Mouse (Mus musculus): ENCODE measurements around the gene Snx29. TPM values are rescaled to one million over a fixed set of nuclear protein-coding genes. Genes with fewer than 3 reads are reported as not detected.

The Snx29 gene
- polyA plus RNA-seq, 2 experiments = 1.9 TPM

DNA sequence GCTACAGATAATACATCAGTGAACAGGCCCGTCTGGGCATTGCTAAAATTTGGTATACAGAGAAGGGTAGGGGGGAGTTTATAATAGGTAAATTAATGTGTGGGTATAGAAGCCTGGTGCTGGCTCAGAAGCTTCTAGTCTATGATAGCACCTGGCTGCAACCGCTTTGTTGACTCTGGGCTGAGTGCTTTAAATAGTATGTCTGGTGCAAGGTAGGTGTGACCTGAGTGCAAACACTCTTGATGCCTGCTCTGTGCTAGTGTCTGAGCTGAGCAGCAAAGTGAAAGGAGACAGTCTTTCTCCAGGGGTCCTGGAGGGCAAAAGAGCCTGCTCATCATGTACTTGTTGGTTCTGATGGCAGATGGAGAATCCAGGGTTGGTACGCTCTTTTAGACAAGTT is 150.8 kb downstream of the Snx29 start:
- no peak overlapping the region for H3K27ac ChIP-seq
- no peak overlapping the region for H3K9ac ChIP-seq (replicated peaks)
- H3K27me3 ChIP-seq (ENCODE audit: control insufficient read depth, insufficient read depth, low read length) = no peaks in the 10 kb centered on the region
- H3K4me2 ChIP-seq (ENCODE audit: low read depth) = no peak overlapping the region
- H3K9me3 ChIP-seq (ENCODE audit: control insufficient read depth, low read length) = no peaks in the 10 kb centered on the region
- 56% methylated on average over 3 of the region's 3 CpGs for WGBS (ENCODE audit: insufficient replicate concordance)
- no peaks in the 10 kb centered on the region for H3K36me3 ChIP-seq (replicated peaks; ENCODE audit: control insufficient read depth, insufficient read depth, low read depth)
- DNase-seq (ENCODE audit: low read depth in 3 of 3, low spot score in 3 of 3) (no peak), ATAC-seq (ENCODE audit: insufficient read depth) (no peak)
- TF ChIP-seq EP300 (IDR thresholded peaks at IDR 0.05; ENCODE audit: low read depth) (no peak), CTCF (IDR thresholded peaks at IDR 0.05; ENCODE audit: low read depth) (no peak)
- no peak overlapping the region for H3K4me3 ChIP-seq (ENCODE audit: insufficient read depth in 1 of 2, low read depth in 2 of 2, low read length in 2 of 2)
- H3K4me1 ChIP-seq (replicated peaks; ENCODE audit: control insufficient read depth in 2 of 2, insufficient read depth in 2 of 2, low read length in 1 of 2) = peaks cover 0 to 4% of the 10 kb centered on the region in 2 experiments; a peak in 1 of 4 replicates

DNA sequence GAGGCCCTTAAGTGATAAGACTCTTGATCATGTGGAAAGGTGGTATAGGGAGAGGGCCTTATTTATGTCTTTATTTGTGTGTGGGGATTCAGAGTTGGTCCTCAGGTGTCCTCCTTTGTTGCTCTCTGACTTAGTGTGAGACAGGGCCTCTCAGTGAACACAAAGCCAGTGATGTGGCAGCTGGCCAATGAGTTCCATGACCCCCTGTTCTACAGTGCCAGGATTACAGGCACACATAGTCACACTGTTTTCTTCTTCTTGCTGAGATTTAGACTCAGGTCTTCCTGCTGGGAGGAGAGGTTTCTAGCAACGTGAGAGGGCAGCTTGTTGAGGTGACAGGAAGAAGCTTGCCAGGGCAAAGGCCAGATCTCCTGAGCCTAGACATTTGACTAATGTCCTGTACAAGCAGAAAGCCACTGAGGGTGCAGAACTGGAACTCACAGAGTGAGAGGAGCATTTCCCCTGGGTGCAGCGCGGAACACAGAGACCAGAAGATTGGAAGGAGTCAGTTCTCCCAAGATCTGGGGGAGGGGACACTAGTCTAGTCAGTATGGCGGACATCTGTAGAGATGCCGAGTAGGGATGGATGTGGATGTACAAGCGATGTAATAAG is 151.3 kb downstream of the Snx29 start:
- Histone ChIP-seq H3K9me3 (ENCODE audit: control insufficient read depth, low read length) (no peaks in the 10 kb centered on the region), H3K27me3 (ENCODE audit: control insufficient read depth, insufficient read depth, low read length) (no peaks in the 10 kb centered on the region), H3K9ac (replicated peaks) (no peak overlapping the region), H3K36me3 (replicated peaks; ENCODE audit: control insufficient read depth, insufficient read depth, low read depth) (no peaks in the 10 kb centered on the region), H3K27ac (no peak overlapping the region), H3K4me2 (ENCODE audit: low read depth) (no peak overlapping the region), H3K4me1 (replicated peaks; ENCODE audit: control insufficient read depth in 2 of 2, insufficient read depth in 2 of 2, low read length in 1 of 2) (peaks cover 0 to 4% of the 10 kb centered on the region in 2 experiments; a peak in 1 of 4 replicates), H3K4me3 (ENCODE audit: insufficient read depth in 1 of 2, low read depth in 2 of 2, low read length in 2 of 2) (no peak overlapping the region)
- TF ChIP-seq CTCF (IDR thresholded peaks at IDR 0.05; ENCODE audit: low read depth) (no peak), EP300 (IDR thresholded peaks at IDR 0.05; ENCODE audit: low read depth) (no peak)
- ATAC-seq (ENCODE audit: insufficient read depth) = no peak
- no peak for DNase-seq (ENCODE audit: low read depth in 3 of 3, low spot score in 3 of 3)
- 66% methylated on average over 6 of the region's 6 CpGs for WGBS (ENCODE audit: insufficient replicate concordance)

DNA sequence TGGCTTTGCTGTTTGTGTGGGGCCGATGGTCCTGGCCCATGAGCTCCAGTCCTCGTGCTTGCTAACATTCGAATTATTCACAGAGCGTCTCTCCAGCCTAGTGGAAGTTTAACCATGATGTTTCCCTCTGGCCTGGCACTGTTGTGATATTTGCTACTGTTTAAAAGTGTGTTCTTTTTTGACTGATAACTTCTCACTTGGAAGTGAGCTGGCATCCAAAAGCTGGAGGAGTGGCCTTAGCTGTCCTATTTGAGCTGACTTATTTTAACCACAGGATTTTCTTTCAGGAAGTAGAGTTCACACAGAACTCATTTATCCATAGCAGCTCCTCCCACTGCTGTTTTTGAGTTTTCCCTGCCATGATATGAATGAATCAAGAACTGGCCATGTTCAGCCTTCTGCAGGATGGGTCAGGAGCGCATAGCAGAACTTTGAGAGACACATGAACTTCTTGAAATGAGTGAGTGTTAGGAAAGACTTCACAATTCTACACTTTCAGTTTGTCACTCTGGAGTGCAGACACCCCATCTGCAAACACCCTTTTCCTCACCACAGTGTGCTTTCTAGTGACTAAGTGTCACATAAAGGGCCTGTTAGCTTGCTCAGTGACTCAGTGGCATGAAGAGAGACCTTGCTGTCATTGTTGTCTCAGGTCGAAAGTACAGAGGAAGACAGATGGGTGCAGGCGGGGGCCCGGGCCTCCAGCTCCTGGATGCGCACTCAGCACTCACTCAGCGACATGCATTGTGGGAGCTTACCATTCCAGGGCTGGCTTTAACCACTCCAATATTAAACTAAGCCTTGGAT is 152.6 kb downstream of the Snx29 start:
- no peak overlapping the region for H3K27ac ChIP-seq
- H3K9me3 ChIP-seq (ENCODE audit: control insufficient read depth, low read length) = no peaks in the 10 kb centered on the region
- ATAC-seq (ENCODE audit: insufficient read depth) (no peak), DNase-seq (ENCODE audit: low read depth in 3 of 3, low spot score in 3 of 3) (no peak)
- H3K27me3 ChIP-seq (ENCODE audit: control insufficient read depth, insufficient read depth, low read length) = no peaks in the 10 kb centered on the region
- 57% methylated on average over 10 of the region's 10 CpGs for WGBS (ENCODE audit: insufficient replicate concordance)
- H3K4me1 ChIP-seq (replicated peaks; ENCODE audit: control insufficient read depth in 2 of 2, insufficient read depth in 2 of 2, low read length in 1 of 2) = peaks cover 0 to 4% of the 10 kb centered on the region in 2 experiments; a peak in 1 of 4 replicates
- H3K4me2 ChIP-seq (ENCODE audit: low read depth) = no peak overlapping the region
- TF ChIP-seq EP300 (IDR thresholded peaks at IDR 0.05; ENCODE audit: low read depth) = no peak
- TF ChIP-seq CTCF (IDR thresholded peaks at IDR 0.05; ENCODE audit: low read depth) = no peak
- H3K9ac ChIP-seq (replicated peaks) = no peak overlapping the region
- no peaks in the 10 kb centered on the region for H3K36me3 ChIP-seq (replicated peaks; ENCODE audit: control insufficient read depth, insufficient read depth, low read depth)
- H3K4me3 ChIP-seq (ENCODE audit: insufficient read depth in 1 of 2, low read depth in 2 of 2, low read length in 2 of 2) = no peak overlapping the region

DNA sequence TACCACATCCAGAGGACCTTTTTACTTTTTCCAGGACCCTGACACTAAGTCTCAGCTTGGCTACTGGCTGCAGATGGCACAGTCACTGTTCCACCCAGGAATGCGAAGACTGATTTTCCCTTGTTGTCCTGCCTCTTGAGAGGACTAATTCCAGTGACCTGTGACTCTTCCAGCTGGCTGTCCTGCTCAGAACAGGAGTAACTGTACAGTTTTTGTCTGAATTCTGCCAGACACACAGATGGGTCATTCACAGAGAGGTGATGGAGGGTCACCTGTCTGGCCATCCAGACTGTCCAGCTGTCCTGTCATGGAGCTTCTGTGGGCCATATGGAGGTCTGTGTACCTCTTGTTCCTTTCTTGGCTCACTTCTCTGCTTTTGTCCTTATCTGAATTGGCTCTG is 153.6 kb downstream of the Snx29 start:
- Histone ChIP-seq H3K27me3 (ENCODE audit: control insufficient read depth, insufficient read depth, low read length) (no peaks in the 10 kb centered on the region), H3K4me2 (ENCODE audit: low read depth) (no peak overlapping the region), H3K4me1 (replicated peaks; ENCODE audit: control insufficient read depth in 2 of 2, insufficient read depth in 2 of 2, low read length in 1 of 2) (peaks cover 0 to 4% of the 10 kb centered on the region in 2 experiments; a peak in 1 of 4 replicates), H3K9me3 (ENCODE audit: control insufficient read depth, low read length) (no peaks in the 10 kb centered on the region), H3K36me3 (replicated peaks; ENCODE audit: control insufficient read depth, insufficient read depth, low read depth) (no peaks in the 10 kb centered on the region), H3K4me3 (ENCODE audit: insufficient read depth in 1 of 2, low read depth in 2 of 2, low read length in 2 of 2) (no peak overlapping the region), H3K9ac (replicated peaks) (no peak overlapping the region), H3K27ac (no peak overlapping the region)
- TF ChIP-seq EP300 (IDR thresholded peaks at IDR 0.05; ENCODE audit: low read depth) (no peak), CTCF (IDR thresholded peaks at IDR 0.05; ENCODE audit: low read depth) (no peak)
- 83% methylated on average over 1 of the region's 1 CpGs for WGBS (ENCODE audit: insufficient replicate concordance)
- ATAC-seq (ENCODE audit: insufficient read depth) (no peak), DNase-seq (ENCODE audit: low read depth in 3 of 3, low spot score in 3 of 3) (no peak)

DNA sequence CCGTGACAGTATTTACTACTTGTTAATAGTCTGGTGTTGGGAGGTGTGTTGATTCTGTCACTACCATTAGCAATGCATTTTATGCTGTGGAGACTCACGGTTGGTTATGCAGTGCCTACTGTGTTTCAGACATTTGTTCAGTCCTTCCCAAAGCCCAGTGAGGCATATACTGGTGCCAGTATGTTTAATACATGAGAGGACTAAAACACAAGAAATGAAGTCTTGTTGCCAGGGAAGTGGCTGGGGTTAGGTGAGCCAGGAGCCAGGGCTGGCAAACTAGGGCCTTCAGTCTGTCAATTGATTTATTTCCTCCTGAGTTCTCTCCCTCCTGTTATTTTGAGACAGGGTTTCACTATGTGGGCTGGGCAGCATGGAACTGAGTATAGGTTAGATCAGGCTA is 154.3 kb downstream of the Snx29 start:
- 64% methylated on average over 2 of the region's 2 CpGs for WGBS (ENCODE audit: insufficient replicate concordance)
- TF ChIP-seq CTCF (IDR thresholded peaks at IDR 0.05; ENCODE audit: low read depth) = no peak
- TF ChIP-seq EP300 (IDR thresholded peaks at IDR 0.05; ENCODE audit: low read depth) = no peak
- Histone ChIP-seq H3K27me3 (ENCODE audit: control insufficient read depth, insufficient read depth, low read length) (no peaks in the 10 kb centered on the region), H3K9me3 (ENCODE audit: control insufficient read depth, low read length) (no peaks in the 10 kb centered on the region), H3K4me2 (ENCODE audit: low read depth) (no peak overlapping the region), H3K9ac (replicated peaks) (no peak overlapping the region), H3K36me3 (replicated peaks; ENCODE audit: control insufficient read depth, insufficient read depth, low read depth) (no peaks in the 10 kb centered on the region), H3K27ac (no peak overlapping the region), H3K4me1 (replicated peaks; ENCODE audit: control insufficient read depth in 2 of 2, insufficient read depth in 2 of 2, low read length in 1 of 2) (peaks cover 0 to 4% of the 10 kb centered on the region in 2 experiments; a peak in 1 of 4 replicates), H3K4me3 (ENCODE audit: insufficient read depth in 1 of 2, low read depth in 2 of 2, low read length in 2 of 2) (no peak overlapping the region)
- ATAC-seq (ENCODE audit: insufficient read depth) (no peak), DNase-seq (ENCODE audit: low read depth in 3 of 3, low spot score in 3 of 3) (no peak)

All from liver, embryonic 14.5 days (tissue).